8 mouse cellular contexts compared by ENCODE assay signal in genomic region chr13:13394096-13394395, GRCm38 (mm10). TPM values are rescaled to one million over a fixed set of nuclear protein-coding genes. Genes with fewer than 3 reads are reported as not detected.
DNase-seq lines count a peak whose midpoint lies in the region; ATAC-seq and TF ChIP-seq lines count a peak whose summit lies in the region.
"Not testable (repeated sequence)": the region's sequence is repeated elsewhere in the genome, so short reads cannot be mapped to it uniquely, and the experiment has no call there.

No protein-coding gene starts in this region.

- not testable (repeated sequence) for H3K9me3 ChIP-seq in embryonic facial prominence, embryonic 13.5 days; heart, embryonic 12.5 days (replicated peaks); intestine, postnatal 0 days (ENCODE audit: control insufficient read depth); limb, embryonic 13.5 days

- H3K36me3 ChIP-seq in embryonic facial prominence, embryonic 13.5 days; heart, embryonic 12.5 days; intestine, postnatal 0 days (ENCODE audit: control insufficient read depth, insufficient read depth); limb, embryonic 13.5 days: not testable (repeated sequence)

- H3K27me3 ChIP-seq in embryonic facial prominence, embryonic 13.5 days; heart, embryonic 12.5 days (replicated peaks); intestine, postnatal 0 days (replicated peaks; ENCODE audit: control insufficient read depth, insufficient read depth, low read length); limb, embryonic 13.5 days: not testable (repeated sequence)

- H3K4me3 ChIP-seq in embryonic facial prominence, embryonic 13.5 days: peak overlapping the region; percentile 42
- H3K4me3 ChIP-seq in heart, embryonic 12.5 days: peak overlapping the region; percentile 48
- H3K4me3 ChIP-seq in intestine, postnatal 0 days (ENCODE audit: low read depth, low read length): peak overlapping the region; percentile 33
- H3K4me3 ChIP-seq in limb, embryonic 13.5 days: peak overlapping the region; percentile 44

- H3K4me1 ChIP-seq in embryonic facial prominence, embryonic 13.5 days; heart, embryonic 12.5 days (replicated peaks); intestine, postnatal 0 days (replicated peaks; ENCODE audit: control insufficient read depth, insufficient read depth, low read length); limb, embryonic 13.5 days: not testable (repeated sequence)

- ATAC-seq in embryonic facial prominence, embryonic 13.5 days (ENCODE audit: insufficient number of reproducible peaks, insufficient read depth, low FRiP score, low TSS enrichment, low read depth): not testable (repeated sequence)
- ATAC-seq in heart, embryonic 12.5 days (ENCODE audit: insufficient number of reproducible peaks, low FRiP score): peak; percentile 74
- peak; percentile 32 for ATAC-seq in intestine, postnatal 0 days
- peak; percentile 60 for ATAC-seq in limb, embryonic 13.5 days (ENCODE audit: low FRiP score, low read depth)
- ATAC-seq in megakaryocyte progenitor cell, adult 5-6 weeks (replicated peaks; ENCODE audit: poor library complexity): peak; percentile 57

- not testable (repeated sequence) for TF ChIP-seq CTCF in intestine, postnatal 0 days (IDR thresholded peaks at IDR 0.05; ENCODE audit: low read depth)

- DNase-seq in 3134 (ENCODE audit: extremely low read depth, insufficient read length, low spot score): peak; percentile 55
- peak; percentile 29 for DNase-seq in adrenal gland, postnatal 14 days
- peak; percentile 16 for DNase-seq in ovary, postnatal 36 days (ENCODE audit: low spot score)

- not testable (repeated sequence) for H3K27ac ChIP-seq in embryonic facial prominence, embryonic 13.5 days; heart, embryonic 12.5 days (ENCODE audit: poor library complexity, severe bottlenecking); intestine, postnatal 0 days (ENCODE audit: low read depth, low read length); limb, embryonic 13.5 days

- WGBS in embryonic facial prominence, embryonic 13.5 days: under 1% methylated on average over 15 of the region's 15 CpGs
- WGBS in heart, embryonic 12.5 days: under 1% methylated on average over 15 of the region's 15 CpGs
- whole genome bisulfite sequencing in intestine, postnatal 0 days: 0% methylated on average over 12 of the region's 15 CpGs
- under 1% methylated on average over 15 of the region's 15 CpGs for WGBS in limb, embryonic 13.5 days

- H3K9ac ChIP-seq in embryonic facial prominence, embryonic 13.5 days; intestine, postnatal 0 days (ENCODE audit: low read depth, low read length); limb, embryonic 13.5 days: not testable (repeated sequence)
- 0 out of 2 replicates have a peak overlapping the region, but pooled peaks have one; percentile 18 for H3K9ac ChIP-seq in heart, embryonic 12.5 days

- H3K4me2 ChIP-seq in embryonic facial prominence, embryonic 13.5 days: peak overlapping the region; percentile 59
- peak overlapping the region; percentile 66 for H3K4me2 ChIP-seq in heart, embryonic 12.5 days
- H3K4me2 ChIP-seq in intestine, postnatal 0 days (replicated peaks; ENCODE audit: low read depth): peak overlapping the region; percentile 63
- peak overlapping the region; percentile 62 for H3K4me2 ChIP-seq in limb, embryonic 13.5 days (replicated peaks)

RNA-seq across cellular contexts. Expression of gene Gpr137b, which starts 0.2 kb away (rescaled TPM):
- 19.7 and 32.4 TPM in 2 replicates for total RNA-seq in adrenal gland, postnatal 14 days (2021)
- polyA plus RNA-seq in embryonic facial prominence, embryonic 13.5 days (2015; fragmentation: Nextera tagmentation; extraction: Ambion mirVana): 10.6 and 11.4 TPM in 2 replicates
- 11.0 and 12.5 TPM in 2 replicates for polyA plus RNA-seq in heart, embryonic 12.5 days (2016; fragmentation: Nextera tagmentation; extraction: Ambion mirVana)
- polyA plus RNA-seq in intestine, postnatal 0 days (2015; fragmentation: Nextera tagmentation; extraction: Ambion mirVana): 3.6 and 4.4 TPM in 2 replicates
- 10.6 and 10.8 TPM in 2 replicates for polyA plus RNA-seq in limb, embryonic 13.5 days (2015; fragmentation: Nextera tagmentation; extraction: Ambion mirVana)
- 0.64 and 0.91 TPM in 2 replicates for total RNA-seq in megakaryocyte progenitor cell, adult 5-6 weeks (2015)
- 0.81 TPM in 1 of 2 replicates, not detected in the other for total RNA-seq in megakaryocyte progenitor cell, adult 5-6 weeks (2017)

RNA-seq across cellular contexts. Expression of gene Nid1, which starts 43.3 kb away (rescaled TPM):
- 146 and 157 TPM in 2 replicates for total RNA-seq in adrenal gland, postnatal 14 days (2021)
- polyA plus RNA-seq in embryonic facial prominence, embryonic 13.5 days (2015; fragmentation: Nextera tagmentation; extraction: Ambion mirVana): 45.8 and 66.0 TPM in 2 replicates
- 91.7 and 102 TPM in 2 replicates for polyA plus RNA-seq in heart, embryonic 12.5 days (2016; fragmentation: Nextera tagmentation; extraction: Ambion mirVana)
- 34.8 and 36.0 TPM in 2 replicates for polyA plus RNA-seq in intestine, postnatal 0 days (2015; fragmentation: Nextera tagmentation; extraction: Ambion mirVana)
- 52.5 and 63.2 TPM in 2 replicates for polyA plus RNA-seq in limb, embryonic 13.5 days (2015; fragmentation: Nextera tagmentation; extraction: Ambion mirVana)
- total RNA-seq in megakaryocyte progenitor cell, adult 5-6 weeks (2015): not detected in 2 replicates
- under 0.01 TPM in 1 of 2 replicates, not detected in the other for total RNA-seq in megakaryocyte progenitor cell, adult 5-6 weeks (2017)
